Mouse (Mus musculus): ENCODE data around the gene Ulk4.

DNA sequence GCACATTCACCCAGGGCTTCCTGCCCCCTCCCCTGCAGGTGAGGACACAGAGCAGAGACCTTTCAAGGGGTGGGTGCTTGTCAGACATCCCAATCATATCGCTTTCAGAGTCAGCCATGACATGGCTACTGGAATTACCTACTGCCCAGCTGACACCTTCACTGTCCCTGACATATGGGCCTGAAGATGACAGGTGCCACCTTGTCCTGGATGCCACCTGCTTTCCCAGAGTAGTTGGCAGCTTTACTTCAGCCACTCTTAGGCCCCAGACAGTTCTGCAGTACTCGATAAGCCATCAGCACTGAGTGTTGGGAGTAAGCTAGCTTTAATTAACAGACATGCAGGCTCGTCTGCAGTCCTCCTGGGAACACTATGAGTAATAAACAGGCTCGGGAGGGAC, 234.0 kb downstream of the Ulk4 start:
- TF ChIP-seq CTCF (IDR thresholded peaks at IDR 0.05; ENCODE audit: low read depth) = no peak
- TF ChIP-seq EP300 (IDR thresholded peaks at IDR 0.05; ENCODE audit: low read depth) = no peak

All from liver, postnatal 0 days (tissue).